Mouse (Mus musculus): ENCODE measurements around the gene Efna2. TPM values are rescaled to one million over a fixed set of nuclear protein-coding genes. Genes with fewer than 3 reads are reported as not detected.
A peak's percentile ranks its signal among the peaks of the same experiment; 100 is the strongest.

The Efna2 gene
- total RNA-seq, 2 experiments from 2014 or later: 18.4 to 19.1 TPM

DNA sequence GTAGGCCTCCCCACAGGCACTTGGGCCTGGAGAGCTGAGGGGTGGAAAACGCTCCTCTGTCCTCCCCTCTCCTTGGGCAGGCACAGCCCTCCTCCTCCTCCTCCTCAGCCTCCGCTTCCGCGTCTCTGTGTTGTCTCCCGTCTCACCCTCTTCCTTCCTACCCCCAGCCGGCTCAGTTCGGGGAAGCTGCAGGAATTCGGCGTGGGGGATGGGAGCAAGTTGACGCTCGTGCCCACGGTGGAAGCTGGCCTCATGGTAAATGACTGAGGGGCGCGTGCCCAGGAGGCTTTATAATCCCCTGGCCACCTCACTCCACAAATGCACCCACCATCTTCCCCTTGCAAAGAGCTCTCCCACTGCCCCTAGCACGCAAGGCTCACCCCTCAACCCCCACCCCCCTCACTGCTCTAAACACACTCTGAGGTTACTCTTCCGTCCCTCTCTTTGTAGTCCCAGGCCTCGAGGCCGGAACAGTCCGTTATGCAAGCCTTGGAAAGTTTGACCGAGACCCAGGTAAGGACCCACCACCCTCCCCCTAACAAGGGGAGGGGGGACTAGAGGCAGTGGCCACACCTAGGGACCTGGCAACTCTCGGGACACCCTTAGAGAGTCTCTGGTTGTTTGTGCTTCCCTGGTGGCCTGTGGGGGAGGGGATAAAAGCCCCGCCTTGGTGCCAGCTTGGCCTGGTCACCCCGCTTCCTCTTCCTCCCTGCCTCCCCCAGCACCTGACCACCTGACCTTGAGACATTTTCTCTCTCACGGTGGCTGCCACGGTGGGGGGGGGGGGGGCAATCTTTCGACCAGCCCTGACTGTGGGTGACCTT lies 27.9 kb upstream of the Efna2 start:
- peak in 1 of 2 experiments; percentile 90 for DNase-seq (ENCODE audit: extremely low spot score in 1 of 2, low spot score in 2 of 2)

DNA sequence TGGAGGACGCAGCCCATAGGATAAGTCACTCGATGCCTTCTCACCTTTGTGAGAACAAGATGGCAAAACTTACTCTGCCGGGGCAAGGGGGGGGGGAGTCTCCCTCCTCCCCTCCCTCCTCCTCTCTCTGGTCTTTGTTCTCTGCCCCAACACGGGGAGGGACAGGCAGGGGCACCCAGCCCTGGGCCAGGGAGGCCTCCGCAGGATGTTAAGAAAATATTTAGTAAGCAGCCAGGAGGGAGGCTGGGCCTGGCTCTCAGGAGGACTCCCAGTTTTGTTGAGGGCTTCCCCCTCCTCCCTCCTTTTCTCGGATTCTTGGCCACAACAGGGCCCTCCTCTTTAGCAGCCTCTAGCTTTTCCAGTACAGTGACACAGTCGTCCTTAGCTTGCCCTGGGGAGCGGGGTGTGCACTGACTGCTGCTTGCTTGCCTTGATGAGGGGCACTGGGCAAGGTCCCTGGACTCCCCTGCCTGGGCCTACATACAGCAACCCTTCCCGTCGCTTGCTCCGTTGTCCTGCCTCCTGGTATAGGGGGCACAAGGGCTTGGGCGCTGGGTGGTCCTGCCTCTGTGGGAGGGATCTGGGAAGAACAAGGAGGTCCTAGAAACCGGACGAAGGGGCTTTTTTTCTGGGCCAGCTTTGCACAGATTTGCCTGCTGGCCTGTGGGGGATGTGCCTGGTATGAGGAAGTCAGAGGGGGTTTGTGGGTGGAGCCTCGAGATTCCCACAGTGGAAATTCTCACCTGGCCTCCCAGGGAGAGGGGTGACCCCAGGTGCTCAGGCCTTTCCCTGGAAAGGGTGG lies 27.0 kb upstream of the Efna2 start:
- DNase-seq (ENCODE audit: extremely low spot score in 1 of 2, low spot score in 2 of 2): peak in 1 of 2 experiments; percentile 72
- intact Hi-C loops (cut with DNase I): no loop called here

More for the DNA sequence above, 27.9 kb upstream of the Efna2 start:
- intact Hi-C loops (cut with DNase I): no loop called here

DNA sequence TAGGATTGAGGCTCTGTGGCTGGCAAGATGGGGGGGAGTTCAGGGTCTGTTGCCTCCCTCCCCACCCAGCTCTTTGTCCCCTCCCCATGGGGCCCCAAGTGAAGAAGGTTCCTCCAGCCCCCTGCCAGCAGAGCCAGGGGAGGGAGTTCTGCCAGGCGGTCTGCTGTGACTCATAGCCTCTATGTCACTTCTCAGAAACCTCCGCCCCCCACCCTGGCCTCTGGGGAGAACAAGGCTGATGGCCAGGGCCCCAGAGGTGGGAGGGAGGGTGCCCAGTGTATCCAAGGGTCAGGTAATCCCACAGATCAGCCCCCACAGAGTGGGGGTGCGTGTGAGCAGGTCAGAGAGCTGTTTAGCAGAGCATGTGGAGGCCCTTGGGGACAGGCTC lies 26.4 kb upstream of the Efna2 start:
- intact Hi-C loops (cut with DNase I): no loop called here
- peak in 1 of 2 experiments; percentile 73 for DNase-seq (ENCODE audit: extremely low spot score in 1 of 2, low spot score in 2 of 2)

DNA sequence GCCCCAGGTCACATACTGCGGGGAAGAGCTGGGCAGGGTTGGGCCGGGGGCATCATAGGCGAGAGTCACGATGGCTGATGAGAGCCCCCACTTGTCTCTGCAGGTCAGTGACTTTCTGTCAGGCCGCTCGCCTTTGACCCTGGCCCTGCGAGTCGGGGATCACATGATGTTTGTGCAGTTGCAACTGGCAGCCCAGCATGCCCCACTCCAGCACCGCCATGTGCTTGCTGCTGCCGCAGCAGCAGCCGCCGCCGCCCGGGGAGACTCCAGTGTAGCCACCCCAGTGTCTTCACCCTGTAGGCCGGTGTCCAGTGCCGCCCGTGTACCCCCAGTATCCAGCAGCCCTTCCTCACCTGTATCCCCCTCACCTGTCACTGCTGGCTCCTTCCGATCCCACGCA lies 25.6 kb upstream of the Efna2 start:
- intact Hi-C loops (cut with DNase I): no loop called here
- peak in 1 of 2 experiments; percentile 47 for DNase-seq (ENCODE audit: extremely low spot score in 1 of 2, low spot score in 2 of 2)

DNA sequence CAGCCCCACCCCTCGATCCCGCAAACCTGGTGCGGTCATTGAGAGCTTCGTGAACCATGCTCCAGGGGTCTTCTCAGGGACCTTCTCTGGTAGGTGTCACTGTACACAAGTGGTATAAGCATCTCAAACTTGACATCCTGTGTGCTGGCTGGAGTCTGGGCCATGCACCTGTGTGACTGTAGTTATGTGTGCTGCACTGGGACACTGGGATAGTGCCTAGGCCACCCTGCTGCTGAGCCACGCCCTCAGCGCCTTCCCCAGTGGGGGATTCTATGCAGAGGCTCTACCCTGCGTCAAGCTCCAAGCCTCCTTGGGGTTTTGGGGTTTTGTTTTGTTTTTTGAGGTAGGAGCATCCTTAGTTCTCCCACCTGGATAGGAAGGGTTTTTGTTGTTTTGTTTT lies 24.9 kb upstream of the Efna2 start:
- intact Hi-C loops (cut with DNase I): no loop called here
- no peak for DNase-seq (ENCODE audit: extremely low spot score in 1 of 2, low spot score in 2 of 2)

DNA sequence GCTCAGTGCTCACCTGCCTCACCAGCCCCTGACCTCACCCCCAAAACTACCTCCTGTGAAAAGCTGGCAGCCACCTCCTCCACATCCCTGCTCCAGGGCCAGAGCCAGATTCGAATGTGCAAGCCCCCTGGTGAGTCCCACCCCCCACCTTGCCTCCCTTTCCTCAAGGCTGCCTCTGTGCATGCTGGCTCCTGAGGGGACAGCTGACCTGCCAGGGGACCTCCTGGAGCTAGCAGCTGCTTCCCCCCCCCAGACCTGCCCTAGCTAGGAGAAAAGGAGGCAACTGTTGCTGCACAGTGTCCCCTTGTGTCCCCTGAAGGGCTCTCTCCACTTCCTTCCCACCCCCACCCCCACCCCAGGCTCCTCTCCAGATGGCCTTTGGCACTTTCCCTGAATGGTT lies 24.0 kb upstream of the Efna2 start:
- DNase-seq (ENCODE audit: extremely low spot score in 1 of 2, low spot score in 2 of 2): peak in 1 of 2 experiments; percentile 72
- intact Hi-C loops (cut with DNase I): no loop called here

GRCm38 (mm10) chr10:80156002-80156751 lies 23.1 kb upstream of the Efna2 start:
- intact Hi-C loops (cut with DNase I): no loop called here
- peak in 1 of 2 experiments; percentile 55 for DNase-seq (ENCODE audit: extremely low spot score in 1 of 2, low spot score in 2 of 2)

GRCm38 (mm10) chr10:80156752-80157053 lies 22.6 kb upstream of the Efna2 start:
- DNase-seq (ENCODE audit: extremely low spot score in 1 of 2, low spot score in 2 of 2): peak in 1 of 2 experiments; percentile 82
- intact Hi-C loops (cut with DNase I): no loop called here

- peak in 1 of 2 experiments; percentile 57 for DNase-seq (ENCODE audit: extremely low spot score in 1 of 2, low spot score in 2 of 2)
- intact Hi-C loops (cut with DNase I): no loop called here
Measured at GRCm38 (mm10) chr10:80157141-80157929, 21.9 kb upstream of the Efna2 start.

GRCm38 (mm10) chr10:80158307-80158986 lies 20.8 kb upstream of the Efna2 start:
- intact Hi-C loops (cut with DNase I): no loop called here
- DNase-seq (ENCODE audit: extremely low spot score in 1 of 2, low spot score in 2 of 2): peak in 1 of 2 experiments; percentile 83

DNA sequence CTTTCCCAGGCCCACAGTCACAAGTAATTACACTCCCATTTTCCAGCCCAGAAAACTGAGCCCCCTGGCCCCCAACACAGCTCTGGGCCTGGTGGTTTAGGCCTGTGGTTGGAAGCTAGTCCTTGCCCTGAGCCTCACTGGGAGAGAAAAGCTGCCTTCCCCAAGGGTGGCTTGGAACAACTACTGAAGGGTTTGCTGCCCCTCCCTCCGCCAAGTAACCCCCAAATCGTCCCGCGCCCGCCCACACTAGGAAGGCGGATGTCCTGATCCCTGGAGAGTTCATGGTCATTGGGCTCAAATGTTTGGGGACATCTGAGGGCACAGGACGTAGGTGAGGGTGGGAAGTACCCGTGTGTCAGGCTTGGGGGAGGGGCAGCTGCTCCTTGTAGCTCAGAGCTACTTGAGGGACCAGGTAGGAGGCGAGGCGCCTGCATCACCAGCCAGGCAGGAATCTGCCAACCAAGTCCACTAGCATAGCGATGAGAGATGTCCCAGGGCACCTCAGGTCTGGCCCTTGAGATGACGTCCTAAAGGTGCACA lies 20.2 kb upstream of the Efna2 start:
- peak in 1 of 2 experiments; percentile 83 for DNase-seq (ENCODE audit: extremely low spot score in 1 of 2, low spot score in 2 of 2)
- intact Hi-C loops (cut with DNase I): no loop called here

DNA sequence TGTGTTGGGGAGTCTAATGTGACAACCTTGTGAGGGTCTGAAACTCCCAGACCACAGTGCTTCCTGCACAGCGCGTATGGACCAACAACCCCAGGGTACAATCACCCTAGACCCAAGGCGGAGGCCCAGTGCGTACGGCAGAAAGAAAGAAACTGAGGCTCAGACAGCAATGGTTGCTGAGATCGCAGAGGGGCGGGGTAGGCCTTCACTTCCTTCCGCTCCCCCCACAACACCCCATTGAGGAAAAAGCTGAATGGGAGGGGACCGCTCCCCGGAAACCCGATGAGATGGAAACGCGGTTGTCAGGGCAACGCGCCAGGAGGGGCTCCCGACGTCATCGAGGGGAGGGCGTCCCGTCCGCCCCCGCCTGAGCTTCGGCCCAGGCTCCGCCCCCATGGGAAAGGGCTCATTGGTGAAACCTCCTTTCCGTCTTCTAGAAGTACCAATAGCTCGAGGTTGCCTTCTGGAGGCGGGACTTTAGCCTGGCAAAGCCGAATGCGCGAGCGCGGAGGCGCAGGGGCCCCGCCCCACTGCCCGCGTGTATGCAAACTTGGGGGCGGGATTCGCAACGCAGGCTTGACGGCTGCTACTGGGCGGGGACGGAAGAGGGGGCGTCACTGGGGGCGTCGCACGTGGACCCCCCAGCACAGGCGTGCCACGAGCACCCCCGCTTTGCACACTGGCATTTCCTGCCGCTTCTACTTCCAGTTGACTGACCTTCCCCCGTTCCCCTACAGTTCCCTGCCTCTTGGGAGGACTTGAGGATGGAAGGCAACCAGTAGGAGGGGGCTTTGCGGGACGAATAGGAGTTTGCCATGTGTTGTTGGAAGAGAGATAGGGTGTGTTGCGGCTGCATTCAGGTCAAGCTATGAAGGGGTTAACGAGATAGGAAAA lies 19.5 kb upstream of the Efna2 start:
- intact Hi-C loops (cut with DNase I): no loop called here

GRCm38 (mm10) chr10:80160455-80161371 lies 18.6 kb upstream of the Efna2 start:
- intact Hi-C loops (cut with DNase I): no loop called here
- DNase-seq (ENCODE audit: extremely low spot score in 1 of 2, low spot score in 2 of 2): peak in 1 of 2 experiments; percentile 90

More for the DNA sequence above, 19.5 kb upstream of the Efna2 start:
- DNase-seq (ENCODE audit: extremely low spot score in 1 of 2, low spot score in 2 of 2): peak; percentile 99

DNA sequence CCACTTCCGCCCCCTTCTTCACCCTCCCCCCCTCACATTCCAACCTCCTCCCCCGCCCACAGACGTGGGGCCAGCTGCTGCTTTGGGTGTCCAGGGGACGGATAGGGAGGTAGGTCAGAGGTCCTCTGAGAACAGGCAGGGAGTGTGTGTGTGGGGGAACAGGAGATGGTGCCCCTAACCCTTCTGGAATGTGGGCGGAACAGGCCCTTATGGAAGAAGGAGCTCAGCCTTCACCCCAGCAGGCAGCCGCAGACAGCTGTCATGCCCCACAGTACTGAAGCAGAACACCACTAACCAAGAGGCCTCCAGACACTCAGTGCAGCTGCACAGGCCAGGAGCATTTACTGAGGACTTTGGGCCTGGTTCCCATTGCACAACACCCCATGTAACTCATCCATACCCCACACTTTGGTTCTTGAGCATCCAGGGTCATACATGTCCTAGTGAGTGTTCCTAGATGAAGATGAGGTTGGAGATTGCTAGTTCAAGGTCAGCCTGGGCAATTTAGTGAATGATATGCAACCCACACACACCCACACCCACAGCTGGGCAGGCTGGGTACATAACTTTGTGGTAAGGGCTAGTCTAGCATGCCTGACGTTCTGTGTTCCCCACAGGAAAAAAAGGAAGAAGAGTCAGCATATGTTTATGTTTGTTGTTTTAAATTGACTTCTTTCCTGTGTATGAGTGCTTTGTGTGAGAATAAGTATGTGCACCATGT lies 17.6 kb upstream of the Efna2 start:
- intact Hi-C loops (cut with DNase I): no loop called here
- DNase-seq (ENCODE audit: extremely low spot score in 1 of 2, low spot score in 2 of 2): peak in 1 of 2 experiments; percentile 67

DNA sequence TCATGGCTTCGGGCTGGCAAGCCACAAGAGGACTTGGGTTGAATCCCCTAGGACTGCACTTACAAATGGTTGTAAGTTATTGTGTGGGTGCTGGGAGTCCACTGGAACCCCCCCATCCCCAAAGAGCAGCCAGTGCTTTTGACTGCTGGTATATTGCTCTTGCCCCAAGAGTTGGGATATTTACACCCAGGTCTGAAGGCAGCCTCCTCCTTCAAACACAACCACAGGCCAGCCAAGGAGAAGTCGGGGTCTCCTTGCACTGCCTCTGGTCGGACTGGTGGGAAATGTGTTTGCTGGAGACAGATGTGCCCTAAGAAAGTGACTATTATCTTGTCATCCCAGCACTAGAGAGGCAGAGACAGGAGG lies 17.1 kb upstream of the Efna2 start:
- intact Hi-C loops (cut with DNase I): no loop called here

More for the DNA sequence above, 17.1 kb upstream of the Efna2 start:
- no peak for DNase-seq (ENCODE audit: extremely low spot score in 1 of 2, low spot score in 2 of 2)
